Mouse (Mus musculus): Measurements from ENCODE around the gene Zfp574.

GRCm38 (mm10) chr7:25052587-25052986, 19.8 kb upstream of the Zfp574 start:
- no peak for TF ChIP-seq TCF12 (IDR thresholded peaks at IDR 0.05; ENCODE audit: low read depth, low read length)
- TF ChIP-seq POLR2A (IDR thresholded peaks at IDR 0.05; ENCODE audit: control insufficient read depth in 1 of 2, insufficient read depth in 1 of 2, low read depth in 1 of 2, low read length in 2 of 2, poor library complexity in 1 of 2) = no peak
- no peak for TF ChIP-seq MAX (IDR thresholded peaks at IDR 0.05; ENCODE audit: low read length)
- TF ChIP-seq CTCF (IDR thresholded peaks at IDR 0.05 in 2 of 3, conservative IDR thresholded peaks at IDR 0.05 in 1 of 3; ENCODE audit: control insufficient read depth in 1 of 3, insufficient read depth in 1 of 3, low read depth in 2 of 3, low read length in 3 of 3, poor library complexity in 1 of 3, severe bottlenecking in 1 of 3) = no peak
- TF ChIP-seq TAL1 (IDR thresholded peaks at IDR 0.05; ENCODE audit: low read length) = no peak

Measured in MEL (cell line).